Mouse (Mus musculus) liver, adult 2 months (tissue): ENCODE measurements at regions not wholly inside any gene's neighbourhood (a gene's known extent, or its start where the extent isn't known, plus 50 kb on each side); places are given as distances from the start of the nearest gene placed in this dataset.

Source experiments
- CTCF ChIP-seq: fragments of 200-500 bp; IDR thresholded peaks from 2 replicates; pipeline ENCODE4 v1.5.1; 2011; ENCODE audit warnings: low read depth, low read length, control low read depth
- POLR2A ChIP-seq: fragments of 200-500 bp; IDR thresholded peaks from 2 replicates; pipeline ENCODE4 v1.6.1; 2011; ENCODE audit warnings: low read length, control low read depth; ENCODE audit not compliant: insufficient read depth; ENCODE audit errors: extremely low read depth

DNA sequence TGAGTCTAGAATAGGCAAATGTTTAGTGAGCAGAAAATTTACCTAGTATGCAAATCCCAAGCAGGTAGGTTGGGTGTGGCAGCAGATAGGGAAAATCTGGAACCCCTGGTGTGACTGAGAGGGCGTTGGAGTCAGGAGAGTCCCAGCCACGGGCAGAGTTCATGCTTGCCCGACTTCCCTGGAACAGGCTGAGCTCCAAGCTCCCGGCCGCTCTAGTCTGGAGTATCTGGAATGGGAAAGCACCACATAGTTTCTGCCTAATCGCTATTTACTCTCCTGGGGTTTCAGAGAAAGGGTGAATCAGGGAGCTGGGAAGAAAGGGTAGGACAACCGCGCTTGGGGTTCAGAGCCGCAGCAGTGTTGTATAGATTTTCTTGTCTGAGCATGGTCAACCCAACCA lies 65.8 kb upstream of the Epcam start:
- TF ChIP-seq POLR2A (no peak), CTCF (no peak)
